Mouse (Mus musculus) kidney, embryonic 16.5 days (tissue): ENCODE measurements around the gene Sacs. TPM values are rescaled to one million over a fixed set of nuclear protein-coding genes. Genes with fewer than 3 reads are reported as not detected.
"Not testable (repeated sequence)": the region's sequence is repeated elsewhere in the genome, so short reads cannot be mapped to it uniquely, and the experiment has no call there.

Experiments used
- ATAC-seq: fragments of 200-750 bp; cut with Nextera tagmentation; 2 replicates; pipeline ENCODE4 v1.8.0; 2017; ENCODE audit warnings: moderate TSS enrichment; ENCODE audit not compliant: low FRiP score, low TSS enrichment
- H3K27ac ChIP-seq: fragments of 300-500 bp; sonication (generic); 2 replicates; pipeline ENCODE4 v1.5.1; 2014; ENCODE audit warnings: low read length
- H3K27me3 ChIP-seq: fragments of 300-500 bp; sonication (generic); 2 replicates; pipeline ENCODE4 v1.6.1; 2014; ENCODE audit warnings: low read length, control low read depth, mixed read lengths; ENCODE audit not compliant: insufficient read depth
- H3K36me3 ChIP-seq: fragments of 300-500 bp; sonication (generic); 2 replicates; pipeline ENCODE4 v1.6.1; 2014; ENCODE audit warnings: low read length, control low read depth, mixed read lengths; ENCODE audit not compliant: insufficient read depth
- H3K4me1 ChIP-seq: fragments of 300-500 bp; sonication (generic); 2 replicates; pipeline ENCODE4 v1.6.1; 2014; ENCODE audit warnings: low read length, control low read depth, mixed read lengths; ENCODE audit not compliant: insufficient read depth
- H3K4me2 ChIP-seq: fragments of 300-500 bp; sonication (generic); replicated peaks from 2 replicates; pipeline ENCODE4 v1.6.1; 2014; ENCODE audit warnings: low read depth, low read length
- H3K4me3 ChIP-seq: fragments of 300-500 bp; sonication (generic); 2 replicates; pipeline ENCODE4 v1.5.1; 2014; ENCODE audit warnings: mild to moderate bottlenecking, low read length
- H3K9ac ChIP-seq: fragments of 300-500 bp; sonication (generic); replicated peaks from 2 replicates; pipeline ENCODE4 v1.6.1; 2014; ENCODE audit warnings: low read length
- H3K9me3 ChIP-seq: fragments of 300-500 bp; sonication (generic); 2 replicates; pipeline ENCODE4 v1.6.1; 2016; ENCODE audit warnings: low read length, control low read depth
- WGBS: fragments of 180-500 bp; shearing (Covaris S2); extraction: QIAGEN DNeasy Blood & Tissue Kit; methylation state at CpG from one replicate; pipeline ENCODE4 v1.1.7; 2014; 5-methylcytosine and 5-hydroxymethylcytosine counted together
- polyA plus RNA-seq: library from polyadenylated mRNA; unstranded; fragments of >200 nt; fragmentation: Nextera tagmentation; extraction: Ambion mirVana; gene quantifications from 2 replicates; pipeline ENCODE4 v1.2.1, GENCODE M21; 2015

Gene Sacs
- polyA plus RNA-seq, 1 experiment from 2014 or later = 1.5 TPM

GRCm38 (mm10) chr14:61155687-61156086, 17.4 kb downstream of the Sacs start:
- Histone ChIP-seq H3K4me1 (no peaks in the 10 kb centered on the region), H3K27me3 (no peaks in the 10 kb centered on the region), H3K9ac (no peak overlapping the region), H3K4me2 (no peak overlapping the region), H3K4me3 (no peak overlapping the region), H3K36me3 (no peaks in the 10 kb centered on the region), H3K27ac (no peak overlapping the region), H3K9me3 (no peaks in the 10 kb centered on the region)
- ATAC-seq = no peak

- not testable (repeated sequence) for H3K36me3 ChIP-seq
These were observed 19.2 kb downstream of the Sacs start for GRCm38 (mm10) chr14:61157426-61157825.

DNA sequence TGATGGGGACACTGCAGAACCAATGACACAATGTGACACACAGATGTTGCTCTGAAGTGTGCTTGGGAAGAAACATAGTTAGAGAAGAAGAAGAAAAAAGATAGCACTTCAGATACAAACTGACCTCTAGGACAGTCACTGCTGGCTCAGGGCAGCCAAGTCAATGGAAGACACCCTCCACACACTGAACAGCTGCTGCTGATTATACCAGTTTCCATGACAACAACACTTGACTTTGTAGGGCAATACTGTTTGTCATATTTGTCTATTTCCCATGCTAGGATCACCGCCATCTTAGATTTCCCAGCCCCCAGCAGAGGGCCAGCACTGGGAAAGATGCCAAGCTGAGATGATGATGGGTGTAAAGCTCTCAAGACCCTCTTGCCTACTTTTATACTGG, 22.7 kb downstream of the Sacs start:
- WGBS = 85% methylated on average over 1 of the region's 1 CpGs
- no peaks in the 10 kb centered on the region for H3K36me3 ChIP-seq
- no peak for ATAC-seq
- no peaks in the 10 kb centered on the region for H3K9me3 ChIP-seq
- H3K27me3 ChIP-seq = no peaks in the 10 kb centered on the region
- no peak overlapping the region for H3K4me3 ChIP-seq
- no peaks in the 10 kb centered on the region for H3K4me1 ChIP-seq
- H3K27ac ChIP-seq = peak overlapping the region; percentile 30; the same call in 1 of the 2 replicates
- H3K9ac ChIP-seq = no peak overlapping the region
- H3K4me2 ChIP-seq = no peak overlapping the region

More at GRCm38 (mm10) chr14:61157426-61157825, 19.2 kb downstream of the Sacs start:
- not testable (repeated sequence) for H3K9me3 ChIP-seq, H3K4me1 ChIP-seq, H3K4me3 ChIP-seq, H3K9ac ChIP-seq, ATAC-seq, H3K27ac ChIP-seq, H3K4me2 ChIP-seq, H3K27me3 ChIP-seq
- WGBS = 78% methylated on average over 4 of the region's 7 CpGs

- H3K27me3 ChIP-seq = no peaks in the 10 kb centered on the region
- no peaks in the 10 kb centered on the region for H3K9me3 ChIP-seq
- H3K27ac ChIP-seq = peak overlapping the region; percentile 32; the same call in 1 of the 2 replicates
- WGBS = 59% methylated on average over 10 of the region's 10 CpGs
- H3K9ac ChIP-seq = no peak overlapping the region
- no peak overlapping the region for H3K4me3 ChIP-seq
- H3K36me3 ChIP-seq = no peaks in the 10 kb centered on the region
- no peaks in the 10 kb centered on the region for H3K4me1 ChIP-seq
- H3K4me2 ChIP-seq = no peak overlapping the region
- ATAC-seq = no peak
These were observed 23.4 kb downstream of the Sacs start for GRCm38 (mm10) chr14:61161367-61162334.

DNA sequence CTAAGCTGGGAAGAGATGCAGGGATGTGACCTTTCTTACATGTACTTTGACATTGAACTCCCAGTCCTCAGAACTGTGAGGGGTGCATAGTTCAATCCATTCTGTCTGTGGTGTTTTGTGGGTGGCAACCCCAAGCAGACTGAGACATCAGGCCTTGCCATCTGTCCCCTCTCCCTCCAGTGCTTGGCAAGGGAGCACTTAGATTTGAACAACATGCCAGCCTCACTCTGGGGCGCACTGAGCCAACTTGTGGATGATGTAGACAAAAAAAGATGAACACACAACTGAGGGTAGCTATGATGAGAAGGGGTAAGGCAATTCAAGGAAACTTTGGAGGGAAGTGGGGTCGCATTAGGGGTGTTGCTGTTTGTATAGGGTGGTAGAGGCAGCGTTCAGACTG, 26.2 kb downstream of the Sacs start:
- Histone ChIP-seq H3K9me3 (no peaks in the 10 kb centered on the region), H3K4me3 (no peak overlapping the region), H3K36me3 (no peaks in the 10 kb centered on the region), H3K4me2 (no peak overlapping the region), H3K4me1 (no peaks in the 10 kb centered on the region), H3K27ac (no peak overlapping the region), H3K27me3 (0 out of 2 replicates have a peak, but pooled peaks cover 2% of the 10 kb centered on the region), H3K9ac (no peak overlapping the region)
- 91% methylated on average over 3 of the region's 3 CpGs for whole genome bisulfite sequencing
- ATAC-seq = no peak

- Histone ChIP-seq H3K36me3 (no peaks in the 10 kb centered on the region), H3K27ac (no peak overlapping the region), H3K9ac (no peak overlapping the region), H3K27me3 (0 out of 2 replicates have a peak, but pooled peaks cover 2% of the 10 kb centered on the region), H3K4me3 (no peak overlapping the region), H3K4me1 (no peaks in the 10 kb centered on the region), H3K4me2 (no peak overlapping the region), H3K9me3 (no peaks in the 10 kb centered on the region)
- ATAC-seq = no peak
- WGBS = 69% methylated on average over 9 of the region's 9 CpGs
These were observed 27.7 kb downstream of the Sacs start for GRCm38 (mm10) chr14:61165929-61166328.

DNA sequence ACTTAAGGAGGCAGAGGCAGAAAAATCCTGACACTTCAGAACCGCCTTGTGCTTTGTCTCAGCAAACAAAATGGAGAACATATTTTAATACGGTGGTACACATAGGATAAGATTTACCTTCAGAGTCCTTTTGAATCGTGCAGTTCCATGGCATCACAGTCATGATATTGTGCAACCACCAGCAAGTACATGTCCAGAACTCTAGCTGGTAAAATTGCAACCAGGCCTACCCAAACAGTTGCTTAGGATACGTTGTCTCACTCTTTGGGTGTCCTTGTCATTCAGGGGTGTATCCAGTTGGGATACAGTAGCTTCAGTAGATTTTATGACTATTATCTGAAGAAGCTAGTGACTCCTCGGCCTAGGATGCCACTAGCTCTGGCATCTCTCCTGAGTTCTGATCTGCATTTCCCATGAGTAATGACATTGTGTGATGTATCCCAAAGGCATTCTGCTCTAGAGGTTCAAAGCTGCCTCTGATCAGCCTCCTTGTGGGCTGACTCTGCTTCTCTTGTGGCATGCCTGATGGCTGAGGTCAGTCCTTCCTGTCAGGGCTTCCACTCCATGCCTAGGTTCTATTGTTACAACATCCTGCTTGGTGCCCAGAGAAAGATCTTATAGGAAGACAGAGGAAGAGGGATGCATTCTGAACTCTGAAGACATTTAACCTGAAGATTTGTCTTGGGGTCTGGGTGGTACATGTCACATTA, 33.2 kb downstream of the Sacs start:
- Histone ChIP-seq H3K4me1 (no peaks in the 10 kb centered on the region), H3K27me3 (0 out of 2 replicates have a peak, but pooled peaks cover 2% of the 10 kb centered on the region), H3K36me3 (no peaks in the 10 kb centered on the region), H3K4me3 (no peak overlapping the region), H3K4me2 (no peak overlapping the region), H3K9ac (no peak overlapping the region), H3K27ac (no peak overlapping the region), H3K9me3 (no peaks in the 10 kb centered on the region)
- WGBS = 85% methylated on average over 5 of the region's 5 CpGs
- no peak for ATAC-seq

DNA sequence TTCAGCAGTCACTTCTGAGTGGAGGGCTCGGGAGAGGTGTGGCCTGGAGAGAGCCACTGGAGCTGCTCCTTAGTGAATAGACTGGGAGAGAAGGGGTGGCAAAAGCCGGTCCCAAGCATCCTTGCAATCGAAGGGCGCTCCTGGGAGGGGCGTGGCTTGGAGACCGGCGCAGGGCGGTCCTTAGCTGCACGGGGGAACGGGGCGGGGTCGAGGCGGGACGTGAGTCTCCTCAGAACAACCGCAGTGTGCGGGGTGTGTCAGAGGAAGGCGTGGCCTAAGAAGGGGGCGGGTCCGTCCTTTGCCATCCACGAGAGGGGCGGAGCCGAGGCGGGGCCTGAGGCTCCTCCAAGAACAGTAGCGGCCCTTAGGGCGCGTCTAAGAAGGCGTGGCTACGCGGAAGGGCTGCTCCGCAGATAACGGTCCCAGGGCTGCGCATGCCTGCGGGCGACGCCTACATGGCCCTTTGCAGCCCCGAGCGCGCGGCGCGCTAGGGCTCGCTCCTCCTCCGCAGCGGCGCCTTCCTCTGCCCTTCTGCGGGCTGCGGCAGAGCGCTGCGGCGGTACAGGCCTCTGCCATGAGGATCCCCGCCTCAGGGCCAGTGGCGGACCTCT, 34.4 kb downstream of the Sacs start:
- peak overlapping the region; percentile 67 for H3K4me3 ChIP-seq
- peak overlapping the region; percentile 72 for H3K27ac ChIP-seq
- peak; percentile 99 for ATAC-seq
- 0 out of 2 replicates have a peak, but pooled peaks cover 2% of the 10 kb centered on the region for H3K27me3 ChIP-seq
- no peaks in the 10 kb centered on the region for H3K9me3 ChIP-seq
- H3K4me1 ChIP-seq = no peaks in the 10 kb centered on the region
- no peaks in the 10 kb centered on the region for H3K36me3 ChIP-seq
- peak overlapping the region; percentile 70 for H3K9ac ChIP-seq
- peak overlapping the region; percentile 85 for H3K4me2 ChIP-seq
- under 1% methylated on average over 47 of the region's 52 CpGs for WGBS

DNA sequence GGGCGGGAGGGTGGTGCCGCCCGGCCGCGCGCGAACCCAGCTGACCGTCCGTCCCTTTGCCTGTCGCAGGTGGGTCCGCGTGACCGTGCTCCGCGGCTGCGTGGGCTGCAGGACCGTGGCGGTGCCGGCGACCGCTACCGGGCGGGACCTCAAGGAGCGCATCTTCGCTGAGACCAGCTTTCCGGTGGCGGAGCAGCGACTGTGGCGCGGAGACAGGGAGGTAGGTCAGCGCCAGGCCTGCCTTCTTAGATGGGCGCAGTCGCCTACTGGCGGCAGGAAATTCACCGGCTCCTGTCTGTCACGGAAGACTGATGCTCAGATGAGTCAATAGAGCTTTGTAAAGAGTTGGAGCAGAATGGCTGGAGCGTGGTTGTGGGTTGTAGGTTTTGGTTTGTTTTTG, 35.0 kb downstream of the Sacs start:
- Histone ChIP-seq H3K27me3 (no peaks in the 10 kb centered on the region), H3K4me1 (no peaks in the 10 kb centered on the region), H3K36me3 (no peaks in the 10 kb centered on the region), H3K4me3 (peak overlapping the region; percentile 67), H3K4me2 (peak overlapping the region; percentile 85), H3K9ac (peak overlapping the region; percentile 70), H3K9me3 (no peaks in the 10 kb centered on the region), H3K27ac (peak overlapping the region; percentile 72)
- under 1% methylated on average over 37 of the region's 37 CpGs for WGBS
- peak; percentile 58 for ATAC-seq
